Mouse (Mus musculus) small intestine, adult 2 months (tissue): ENCODE measurements around the gene Smg8. TPM values are rescaled to one million over a fixed set of nuclear protein-coding genes. Genes with fewer than 3 reads are reported as not detected.

ENCODE experiments used
- H3K27ac ChIP-seq: fragments of 200-500 bp; 2 replicates; pipeline ENCODE4 v1.5.1; 2012; ENCODE audit warnings: low read depth, low read length, control low read depth, inconsistent platforms; ENCODE audit not compliant: insufficient read depth
- H3K27me3 ChIP-seq: fragments of 200-500 bp; 2 replicates; pipeline ENCODE4 v1.6.1; 2012; ENCODE audit warnings: mild to moderate bottlenecking, moderate library complexity, low read length, inconsistent platforms; ENCODE audit not compliant: control insufficient read depth, insufficient read depth
- H3K36me3 ChIP-seq: fragments of 200-500 bp; 2 replicates; pipeline ENCODE4 v1.6.1; 2012; ENCODE audit warnings: mild to moderate bottlenecking, low read length, control low read depth, inconsistent platforms; ENCODE audit not compliant: control insufficient read depth, insufficient read depth
- H3K4me1 ChIP-seq: fragments of 200-500 bp; 2 replicates; pipeline ENCODE4 v1.6.1; 2012; ENCODE audit warnings: low read length, inconsistent platforms, mixed read lengths; ENCODE audit not compliant: control insufficient read depth, insufficient read depth, insufficient read length
- H3K4me3 ChIP-seq: fragments of 200-500 bp; 2 replicates; pipeline ENCODE4 v1.5.1; 2012; ENCODE audit warnings: low read depth, mild to moderate bottlenecking, control low read depth, inconsistent platforms, low read length, moderate library complexity
- CTCF ChIP-seq: fragments of 200-500 bp; IDR thresholded peaks from 2 replicates; pipeline ENCODE4 v1.5.1; 2012; ENCODE audit warnings: low read depth, mild to moderate bottlenecking, control low read depth, inconsistent platforms, low read length, moderate library complexity, mixed read lengths; ENCODE audit not compliant: insufficient replicate concordance, insufficient read length; ENCODE audit errors: extremely low read depth
- POLR2A ChIP-seq: fragments of 200-500 bp; IDR thresholded peaks from 2 replicates; pipeline ENCODE4 v1.6.1; 2012; ENCODE audit warnings: low read depth, mild to moderate bottlenecking, control low read depth, inconsistent platforms, low read length, moderate library complexity
- WGBS: fragments of 180-500 bp; shearing (Covaris S2); methylation state at CpG from one replicate; pipeline ENCODE4 v1.1.7; 2018; 5-methylcytosine and 5-hydroxymethylcytosine counted together
- polyA plus RNA-seq: library from polyadenylated mRNA; depleted of rRNA; stranded (reverse); fragments of >200 nt; gene quantifications from 2 replicates; pipeline ENCODE4 v1.2.3, GENCODE M21; 2012; rRNA removed

Gene Smg8
- polyA plus RNA-seq, 1 experiment = 2.4 TPM

DNA sequence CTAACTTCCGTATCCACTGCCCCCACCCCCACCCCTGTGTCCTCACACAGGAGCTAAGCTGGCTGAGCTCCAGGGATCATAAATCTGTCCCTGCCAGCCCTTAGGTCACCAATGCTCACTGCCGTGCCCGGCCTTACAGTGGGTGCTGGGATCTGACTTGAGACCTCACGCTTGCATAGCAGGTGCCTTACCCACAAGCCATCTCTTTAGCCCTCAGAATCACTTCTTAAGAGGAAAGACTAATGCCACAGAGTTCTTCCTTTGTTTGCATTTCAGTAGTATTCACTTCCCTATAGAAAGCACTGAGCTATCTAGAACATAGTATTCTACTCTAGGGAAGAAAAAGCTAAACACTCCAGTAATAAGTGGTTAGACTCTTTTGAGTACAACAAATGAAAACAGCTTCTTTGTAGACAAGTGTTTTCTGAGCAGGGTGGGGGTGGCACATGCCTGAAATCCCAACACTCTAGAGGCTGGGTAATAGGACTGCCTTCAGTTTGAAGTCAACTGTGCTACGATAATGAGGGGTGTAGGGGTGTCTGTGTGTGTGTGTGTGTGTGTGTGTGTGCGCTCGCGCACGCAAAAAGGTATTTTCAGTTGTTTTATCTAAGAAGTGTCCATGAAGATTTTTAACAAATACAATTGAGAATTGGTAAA is 47.1 kb downstream of the Smg8 start:
- no peak for TF ChIP-seq POLR2A
- no peak for TF ChIP-seq CTCF
- no peaks in the 10 kb centered on the region for H3K27me3 ChIP-seq
- WGBS = 58% methylated on average over 9 of the region's 9 CpGs
- H3K4me1 ChIP-seq = peaks cover 15% of the 10 kb centered on the region
- H3K4me3 ChIP-seq = no peak overlapping the region
- peaks cover 41% of the 10 kb centered on the region for H3K36me3 ChIP-seq
- peak overlapping the region; percentile 92 for H3K27ac ChIP-seq

DNA sequence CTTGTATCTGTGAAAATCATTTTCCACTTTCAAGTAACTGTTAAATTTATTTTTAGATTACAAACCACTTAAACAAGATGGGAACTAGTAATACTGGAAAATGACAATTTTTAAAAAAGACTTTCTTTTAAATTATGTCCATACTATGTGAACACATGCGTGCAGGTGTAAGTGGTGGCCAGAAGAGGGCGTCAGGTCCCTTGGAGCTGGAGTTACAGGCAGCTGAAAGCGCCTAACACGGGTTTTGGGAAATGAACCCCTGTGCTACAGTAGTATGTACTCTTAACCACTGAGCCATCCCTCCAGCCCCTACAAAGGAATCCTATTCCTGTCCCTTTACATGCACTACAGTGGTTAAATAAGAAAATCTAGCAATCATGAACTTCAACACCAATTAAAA is 50.4 kb downstream of the Smg8 start:
- H3K4me3 ChIP-seq = no peak overlapping the region
- WGBS = 79% methylated on average over 4 of the region's 4 CpGs
- peaks cover 31% of the 10 kb centered on the region for H3K36me3 ChIP-seq
- H3K4me1 ChIP-seq = peaks cover 12% of the 10 kb centered on the region
- H3K27ac ChIP-seq = no peak overlapping the region
- TF ChIP-seq POLR2A = no peak
- peak; percentile 57; the same call in 1 of the 2 replicates for TF ChIP-seq CTCF
- H3K27me3 ChIP-seq = no peaks in the 10 kb centered on the region

DNA sequence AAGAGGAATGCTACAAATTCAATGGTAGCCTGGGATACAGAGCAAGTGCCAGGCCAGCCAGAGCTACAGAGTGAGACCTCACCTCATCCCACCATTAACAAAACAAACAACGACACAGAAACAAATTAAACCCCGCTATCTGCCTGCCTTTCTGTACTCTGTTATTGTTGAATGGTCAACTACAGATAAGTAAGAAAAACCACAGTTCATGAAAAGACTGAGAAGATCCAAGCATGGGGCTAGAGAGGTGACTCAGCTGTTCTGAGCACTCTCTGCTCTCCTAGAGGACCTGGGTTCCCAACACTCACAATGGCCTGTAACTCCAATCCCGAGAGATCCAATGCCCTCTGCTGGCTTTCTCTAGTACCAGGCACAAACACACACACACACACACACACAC is 58.4 kb downstream of the Smg8 start:
- H3K4me1 ChIP-seq = peaks cover 22% of the 10 kb centered on the region; the same call in 1 of the 2 replicates
- no peaks in the 10 kb centered on the region for H3K27me3 ChIP-seq
- no peak overlapping the region for H3K27ac ChIP-seq
- TF ChIP-seq POLR2A (no peak), CTCF (no peak)
- no peak overlapping the region for H3K4me3 ChIP-seq
- 0 out of 2 replicates have a peak, but pooled peaks cover 3% of the 10 kb centered on the region for H3K36me3 ChIP-seq
- 94% methylated on average over 3 of the region's 3 CpGs for WGBS

Other genes with a start within 250 kb of the Smg8 start
- 1.7 and 5.6 TPM in 2 replicates for gene Ypel2, start 93.1 kb downstream of the Smg8 start, polyA plus RNA-seq
- gene Gdpd1, start 12.7 kb downstream of the Smg8 start, polyA plus RNA-seq = 10.6 and 61.1 TPM in 2 replicates
- 0.14 and 0.42 TPM in 2 replicates for gene Prr11, start 21.9 kb upstream of the Smg8 start, polyA plus RNA-seq
- gene Ska2, start 22.5 kb upstream of the Smg8 start, polyA plus RNA-seq = 0.69 and 1.0 TPM in 2 replicates
- 0.56 and 0.85 TPM in 2 replicates for gene Trim37, start 40.3 kb upstream of the Smg8 start, polyA plus RNA-seq